In the genomic region with DNA sequence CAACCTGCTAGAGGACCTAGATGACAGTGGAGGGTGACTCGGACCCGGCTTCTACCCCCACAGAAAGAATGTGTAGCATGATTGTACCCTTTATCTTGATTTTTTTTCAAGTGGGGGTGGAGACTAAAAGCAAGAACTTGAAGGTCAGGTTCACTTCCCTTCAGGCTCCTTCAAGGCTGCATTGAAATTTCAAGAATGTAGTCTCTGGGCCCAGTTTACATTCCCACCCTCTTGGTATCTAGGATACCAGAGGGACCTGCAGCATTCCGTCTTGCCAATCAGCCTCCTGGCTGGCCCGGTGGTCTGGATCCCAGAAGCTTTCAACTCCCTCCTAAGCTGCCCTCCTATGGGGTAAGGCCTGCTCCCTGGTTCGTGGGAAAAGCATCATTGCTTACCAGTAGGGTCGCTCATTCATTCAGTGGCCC, we compare ENCODE assay signal across 9 mouse cellular contexts. TPM values are rescaled to one million over a fixed set of nuclear protein-coding genes. Genes with fewer than 3 reads are reported as not detected.
DNase-seq lines count a peak whose midpoint lies in the region; ATAC-seq lines count a peak whose summit lies in the region.
"Had no signal": no experiment of that assay in that cellular context is flagged by ENCODE, and none has a peak within 500 bp of the region (broad histone marks: within the 10 kb centered on the region; RNA-seq: fewer than 3 reads in every experiment).

No protein-coding gene starts in this region.

- ATAC-seq in midbrain, embryonic 13.5 days, result peak; percentile 79

- no peaks in the 10 kb centered on the region for H3K27me3 ChIP-seq in midbrain, embryonic 13.5 days

- H3K4me3 ChIP-seq in midbrain, embryonic 13.5 days (replicated peaks), result no peak overlapping the region

- H3K9ac ChIP-seq in midbrain, embryonic 13.5 days (replicated peaks), result no peak overlapping the region

- peaks cover 34% of the 10 kb centered on the region for H3K4me1 ChIP-seq in midbrain, embryonic 13.5 days (replicated peaks)

- intact Hi-C loops in left cerebral cortex, postnatal 14 days (cut with DNase I), result no loop called here

- H3K4me2 ChIP-seq in midbrain, embryonic 13.5 days (replicated peaks), result no peak overlapping the region

- H3K9me3 ChIP-seq in midbrain, embryonic 13.5 days, result no peaks in the 10 kb centered on the region

- peak; percentile 64 to 77 for DNase-seq in lung, adult 18-20 months
- no peak for DNase-seq in lung, postnatal 14 days
- peak; percentile 58 for DNase-seq in embryo, embryonic 10.5 days (ENCODE audit: low spot score)
- DNase-seq in forelimb bud, embryonic 11.5 days (ENCODE audit: low read depth, low spot score), result peak; percentile 44
- no peak for DNase-seq in left cerebral cortex, postnatal 14 days (ENCODE audit: low spot score in 2 of 2)
- no peak for DNase-seq in cerebellum, adult 8-10 months
- no peak for DNase-seq in cerebellum, adult 18-20 months
- DNase-seq: heart, postnatal 4 days had no signal

- H3K36me3 ChIP-seq in midbrain, embryonic 13.5 days, result no peaks in the 10 kb centered on the region

- 10% methylated on average over 6 of the region's 6 CpGs for WGBS in midbrain, embryonic 13.5 days

- H3K27ac ChIP-seq in midbrain, embryonic 13.5 days, result no peak overlapping the region

RNA-seq across cellular contexts. Expression of gene Wwc1, which starts 31.9 kb away (rescaled TPM):
- 6.2 and 7.0 TPM in 2 replicates for polyA plus RNA-seq in midbrain, embryonic 13.5 days (2015; fragmentation: Nextera tagmentation; extraction: Ambion mirVana)
- 100 to 1,000 TPM; 151 to 159 TPM for total RNA-seq in left cerebral cortex, postnatal 14 days (2021)

Comparison
In these comparisons a context has a peak if more than half of its experiments do, and no peak if none do; other contexts are left out.
1. DNase-seq: peak in lung, adult 18-20 months (2 of 2), embryo, embryonic 10.5 days (single experiment) and forelimb bud, embryonic 11.5 days (single experiment); none in lung, postnatal 14 days (single experiment), left cerebral cortex, postnatal 14 days (0 of 2), cerebellum, adult 8-10 months (single experiment) and cerebellum, adult 18-20 months (0 of 2).